Mouse (Mus musculus): ENCODE measurements around the gene Galns. TPM values are rescaled to one million over a fixed set of nuclear protein-coding genes. Genes with fewer than 3 reads are reported as not detected.
A peak's percentile ranks its signal among the peaks of the same experiment; 100 is the strongest.
"Not testable (repeated sequence)": the region's sequence is repeated elsewhere in the genome, so short reads cannot be mapped to it uniquely, and the experiment has no call there.

The Galns gene
- polyA plus RNA-seq, 1 experiment from 2014 or later: 9.0 TPM

DNA sequence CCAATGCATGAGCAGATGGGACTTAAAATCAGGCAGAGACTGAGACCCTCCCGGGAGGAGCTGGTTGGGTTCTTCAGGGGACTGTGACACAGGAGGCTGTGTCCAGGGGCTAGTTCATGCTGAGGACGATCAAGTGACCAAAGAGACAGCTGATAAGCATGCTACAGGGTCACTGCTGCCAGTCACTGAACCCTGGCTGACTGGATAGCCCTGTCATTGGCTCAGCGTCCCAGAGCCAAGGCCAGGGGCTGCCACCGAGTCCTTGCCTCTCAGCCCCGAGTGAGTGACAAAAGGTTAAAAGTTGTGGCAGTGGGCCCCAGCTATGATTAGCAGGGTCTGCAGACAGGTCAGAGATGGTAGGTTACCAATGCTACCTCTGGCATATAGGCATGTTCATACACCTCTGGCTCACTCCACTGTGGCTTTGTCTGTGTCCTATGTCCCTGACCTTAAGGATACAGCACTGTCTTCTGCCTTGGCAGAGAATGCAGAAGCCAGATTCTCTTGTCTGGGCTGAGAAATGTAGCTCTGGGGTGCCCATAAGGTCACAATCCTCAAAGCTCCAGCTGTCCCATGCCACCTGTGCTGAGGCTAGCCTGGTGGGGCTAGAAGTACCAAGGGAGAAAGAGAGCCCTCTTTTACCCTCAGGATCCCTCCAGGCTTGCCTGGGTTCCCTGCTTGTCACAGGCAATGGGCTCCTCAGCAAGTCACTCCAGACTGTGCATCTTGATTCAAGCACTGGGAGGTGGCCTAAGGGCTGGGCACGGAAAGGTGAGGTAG lies 33.1 kb upstream of the Galns start:
- H3K4me3 ChIP-seq: no peak overlapping the region
- peaks cover 15% of the 10 kb centered on the region; the same call in 1 of the 2 replicates for H3K36me3 ChIP-seq (replicated peaks)

GRCm38 (mm10) chr8:122642071-122642470 lies 30.8 kb upstream of the Galns start:
- Histone ChIP-seq H3K9ac (no peak overlapping the region), H3K4me3 (no peak overlapping the region), H3K36me3 (replicated peaks) (peaks cover 12% of the 10 kb centered on the region), H3K27ac (no peak overlapping the region), H3K4me1 (peaks cover 9% of the 10 kb centered on the region; the same call in 1 of the 2 replicates), H3K4me2 (no peak overlapping the region), H3K9me3 (no peaks in the 10 kb centered on the region), H3K27me3 (replicated peaks) (no peaks in the 10 kb centered on the region)
- WGBS: 74% methylated on average over 9 of the region's 9 CpGs
- no peak for ATAC-seq (replicated peaks)

More for the DNA sequence above, 33.1 kb upstream of the Galns start:
- H3K9me3 ChIP-seq: no peaks in the 10 kb centered on the region
- no peak for ATAC-seq (replicated peaks)
- H3K4me1 ChIP-seq: peaks cover 3% of the 10 kb centered on the region; the same call in 1 of the 2 replicates
- no peak overlapping the region for H3K27ac ChIP-seq
- no peak overlapping the region for H3K4me2 ChIP-seq
- H3K9ac ChIP-seq: no peak overlapping the region
- H3K27me3 ChIP-seq (replicated peaks): no peaks in the 10 kb centered on the region
- WGBS: 81% methylated on average over 6 of the region's 6 CpGs

DNA sequence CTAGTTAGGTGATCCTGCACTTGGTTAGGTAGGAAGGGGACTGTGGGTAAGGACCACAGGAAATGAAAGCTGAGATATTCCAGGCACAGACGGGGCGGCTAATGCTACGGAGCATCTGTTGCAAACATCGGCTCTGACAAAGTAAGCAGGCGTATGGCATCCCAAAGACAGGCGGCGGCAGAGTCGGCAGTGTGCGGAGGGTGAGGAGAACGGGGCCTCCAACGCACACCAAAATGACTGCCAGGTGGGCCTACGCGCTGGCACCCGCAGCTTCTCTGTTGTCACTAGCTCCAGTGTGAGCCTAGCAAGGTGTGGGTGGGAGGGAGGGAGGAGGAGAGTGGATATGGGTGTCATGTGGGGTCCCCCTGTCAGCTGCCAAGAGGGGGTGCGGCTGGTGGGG lies 30.1 kb upstream of the Galns start:
- Histone ChIP-seq H3K9me3 (no peaks in the 10 kb centered on the region), H3K4me3 (no peak overlapping the region), H3K9ac (no peak overlapping the region), H3K27ac (no peak overlapping the region), H3K27me3 (replicated peaks) (no peaks in the 10 kb centered on the region), H3K4me2 (no peak overlapping the region), H3K4me1 (peaks cover 9% of the 10 kb centered on the region; the same call in 1 of the 2 replicates), H3K36me3 (replicated peaks) (peaks cover 9% of the 10 kb centered on the region)
- 76% methylated on average over 12 of the region's 15 CpGs for WGBS
- no peak for ATAC-seq (replicated peaks)

DNA sequence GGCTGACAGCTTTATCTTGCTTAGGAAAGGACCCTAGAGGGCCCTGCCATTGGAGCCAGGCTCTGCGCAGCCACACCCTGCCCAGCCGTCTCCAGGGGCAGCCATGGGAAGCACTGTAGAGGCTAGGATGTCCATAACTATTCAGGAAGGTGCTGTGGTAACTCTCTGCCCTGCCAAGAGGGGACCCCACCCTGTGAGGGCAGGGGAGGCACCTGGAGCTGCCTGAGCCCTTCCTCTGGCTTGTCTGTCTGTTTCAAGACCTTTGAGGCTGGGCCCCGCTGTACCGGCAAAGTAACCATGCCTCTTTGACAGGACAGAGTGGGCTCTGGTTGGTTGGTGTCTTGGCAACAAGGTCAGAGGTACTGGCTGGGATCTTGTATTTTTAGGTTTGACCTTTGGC lies 29.6 kb upstream of the Galns start:
- no peaks in the 10 kb centered on the region for H3K27me3 ChIP-seq (replicated peaks)
- no peak overlapping the region for H3K4me3 ChIP-seq
- H3K9me3 ChIP-seq: no peaks in the 10 kb centered on the region
- H3K27ac ChIP-seq: no peak overlapping the region
- H3K4me2 ChIP-seq: no peak overlapping the region
- no peak overlapping the region for H3K9ac ChIP-seq
- peaks cover 9% of the 10 kb centered on the region; the same call in 1 of the 2 replicates for H3K4me1 ChIP-seq
- ATAC-seq (replicated peaks): no peak
- H3K36me3 ChIP-seq (replicated peaks): peaks cover 9% of the 10 kb centered on the region
- 87% methylated on average over 4 of the region's 4 CpGs for WGBS

- no peaks in the 10 kb centered on the region for H3K9me3 ChIP-seq
- H3K9ac ChIP-seq: no peak overlapping the region
- 0 out of 2 replicates have a peak overlapping the region, but pooled peaks have one; percentile 5 for H3K27ac ChIP-seq
- H3K36me3 ChIP-seq (replicated peaks): peaks cover 18% of the 10 kb centered on the region
- 33% methylated on average over 16 of the region's 16 CpGs for WGBS
- no peak overlapping the region for H3K4me2 ChIP-seq
- peaks cover 9% of the 10 kb centered on the region; the same call in 1 of the 2 replicates for H3K4me1 ChIP-seq
- H3K4me3 ChIP-seq: no peak overlapping the region
- ATAC-seq (replicated peaks): 0 out of 2 replicates have a peak, but pooled peaks have one; percentile 51
- no peaks in the 10 kb centered on the region for H3K27me3 ChIP-seq (replicated peaks)
Observed at GRCm38 (mm10) chr8:122639521-122640248, 28.4 kb upstream of the Galns start.

- 72% methylated on average over 16 of the region's 16 CpGs for WGBS
- no peaks in the 10 kb centered on the region for H3K27me3 ChIP-seq (replicated peaks)
- no peaks in the 10 kb centered on the region for H3K9me3 ChIP-seq
- H3K4me3 ChIP-seq: no peak overlapping the region
- H3K9ac ChIP-seq: no peak overlapping the region
- no peak for ATAC-seq (replicated peaks)
- H3K4me1 ChIP-seq: peaks cover 9% of the 10 kb centered on the region; the same call in 1 of the 2 replicates
- peaks cover 27% of the 10 kb centered on the region for H3K36me3 ChIP-seq (replicated peaks)
- no peak overlapping the region for H3K4me2 ChIP-seq
- no peak overlapping the region for H3K27ac ChIP-seq
Observed at GRCm38 (mm10) chr8:122638601-122639000, 27.3 kb upstream of the Galns start.

DNA sequence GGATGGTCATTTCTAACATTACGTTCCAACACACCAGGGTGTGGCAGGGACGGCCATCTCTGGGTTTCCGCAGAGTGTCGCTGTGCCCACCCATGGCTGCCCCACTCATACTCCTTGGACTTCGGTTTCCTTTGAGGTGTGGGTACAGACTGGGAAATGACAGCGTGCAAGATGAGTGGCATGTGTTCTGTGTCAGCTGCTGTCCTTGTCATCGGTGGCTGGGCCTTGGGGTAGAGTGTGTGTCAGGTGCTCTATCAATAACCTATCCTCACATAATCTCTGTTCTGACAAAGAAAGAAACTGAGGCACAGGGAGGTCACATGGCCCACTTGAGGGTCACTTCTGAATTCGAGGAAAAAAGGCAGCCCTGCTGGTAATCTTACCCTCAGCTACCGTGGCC lies 26.0 kb upstream of the Galns start:
- no peaks in the 10 kb centered on the region for H3K27me3 ChIP-seq (replicated peaks)
- no peak overlapping the region for H3K4me2 ChIP-seq
- H3K4me3 ChIP-seq: no peak overlapping the region
- H3K36me3 ChIP-seq (replicated peaks): peaks cover 32% of the 10 kb centered on the region
- H3K27ac ChIP-seq: no peak overlapping the region
- 92% methylated on average over 9 of the region's 9 CpGs for WGBS
- H3K9ac ChIP-seq: no peak overlapping the region
- no peaks in the 10 kb centered on the region for H3K9me3 ChIP-seq
- no peak for ATAC-seq (replicated peaks)
- peaks cover 9% of the 10 kb centered on the region; the same call in 1 of the 2 replicates for H3K4me1 ChIP-seq

DNA sequence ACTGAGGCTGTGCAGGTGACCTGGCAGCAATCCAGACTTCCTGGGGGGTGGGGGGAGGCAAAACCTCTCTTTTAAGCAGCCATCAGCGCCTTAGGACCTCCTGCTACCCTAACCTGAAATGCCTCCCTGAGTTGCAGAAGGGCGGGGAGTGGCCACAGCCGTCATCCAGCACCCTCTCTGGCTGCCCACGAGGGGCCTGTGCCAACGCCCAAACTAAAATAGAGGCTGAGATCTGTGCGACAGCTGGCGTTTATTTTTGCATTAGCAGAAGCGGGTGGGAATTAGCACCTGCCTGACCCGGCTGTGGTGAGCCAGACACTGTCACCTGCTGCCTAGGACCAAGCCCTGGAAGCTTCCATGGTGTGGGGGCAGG lies 25.5 kb upstream of the Galns start:
- 81% methylated on average over 9 of the region's 9 CpGs for WGBS
- Histone ChIP-seq H3K9me3 (no peaks in the 10 kb centered on the region), H3K27ac (no peak overlapping the region), H3K4me3 (no peak overlapping the region), H3K36me3 (replicated peaks) (peaks cover 32% of the 10 kb centered on the region), H3K4me1 (peaks cover 9% of the 10 kb centered on the region; the same call in 1 of the 2 replicates), H3K9ac (no peak overlapping the region), H3K27me3 (replicated peaks) (no peaks in the 10 kb centered on the region), H3K4me2 (no peak overlapping the region)
- no peak for ATAC-seq (replicated peaks)

GRCm38 (mm10) chr8:122635878-122636802 lies 24.9 kb upstream of the Galns start:
- H3K36me3 ChIP-seq (replicated peaks): peaks cover 32% of the 10 kb centered on the region
- 80% methylated on average over 14 of the region's 14 CpGs for WGBS
- no peaks in the 10 kb centered on the region for H3K27me3 ChIP-seq (replicated peaks)
- no peak overlapping the region for H3K4me3 ChIP-seq
- H3K4me1 ChIP-seq: peaks cover 9% of the 10 kb centered on the region; the same call in 1 of the 2 replicates
- H3K4me2 ChIP-seq: no peak overlapping the region
- H3K27ac ChIP-seq: no peak overlapping the region
- no peak overlapping the region for H3K9ac ChIP-seq
- no peak for ATAC-seq (replicated peaks)
- no peaks in the 10 kb centered on the region for H3K9me3 ChIP-seq

DNA sequence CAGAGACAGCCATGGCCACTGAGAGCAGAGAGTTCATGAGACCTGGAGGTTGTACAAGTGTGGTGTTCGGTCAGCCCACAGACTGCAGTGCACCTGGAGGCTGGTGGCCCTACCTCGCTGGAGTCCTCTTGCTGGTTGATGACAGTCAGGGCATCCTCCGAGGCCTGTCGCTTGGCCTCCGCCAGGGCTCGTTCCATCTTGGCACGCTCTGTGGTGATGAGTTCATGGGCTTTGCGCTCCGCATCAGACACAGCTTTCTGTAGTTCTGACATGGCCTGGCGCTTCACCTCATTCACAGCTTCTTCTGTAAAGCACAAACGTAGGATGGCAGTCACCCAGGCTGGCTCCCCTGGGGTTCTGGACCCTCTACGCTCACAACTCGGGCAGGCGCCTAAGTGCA lies 21.9 kb upstream of the Galns start:
- no peak overlapping the region for H3K4me3 ChIP-seq
- no peaks in the 10 kb centered on the region for H3K9me3 ChIP-seq
- H3K27ac ChIP-seq: no peak overlapping the region
- H3K4me2 ChIP-seq: no peak overlapping the region
- no peak overlapping the region for H3K9ac ChIP-seq
- no peak for ATAC-seq (replicated peaks)
- no peaks in the 10 kb centered on the region for H3K27me3 ChIP-seq (replicated peaks)
- WGBS: 93% methylated on average over 14 of the region's 14 CpGs
- H3K36me3 ChIP-seq (replicated peaks): peaks cover 35% of the 10 kb centered on the region
- no peaks in the 10 kb centered on the region for H3K4me1 ChIP-seq

- H3K9me3 ChIP-seq; H3K9ac ChIP-seq; H3K4me3 ChIP-seq; H3K4me1 ChIP-seq; ATAC-seq (replicated peaks); H3K27ac ChIP-seq; H3K27me3 ChIP-seq (replicated peaks); H3K4me2 ChIP-seq: not testable (repeated sequence)
- H3K36me3 ChIP-seq (replicated peaks): peaks cover 30% of the 10 kb centered on the region
- WGBS: 75% methylated on average over 3 of the region's 3 CpGs
Observed at GRCm38 (mm10) chr8:122632134-122632533, 20.9 kb upstream of the Galns start.

Data from midbrain, embryonic 15.5 days (tissue).